Mouse (Mus musculus): ENCODE measurements at regions not wholly inside any gene's neighbourhood (a gene's known extent, or its start where the extent isn't known, plus 50 kb on each side); places are given as distances from the start of the nearest gene placed in this dataset.
A peak's percentile ranks its signal among the peaks of the same experiment; 100 is the strongest.

DNA sequence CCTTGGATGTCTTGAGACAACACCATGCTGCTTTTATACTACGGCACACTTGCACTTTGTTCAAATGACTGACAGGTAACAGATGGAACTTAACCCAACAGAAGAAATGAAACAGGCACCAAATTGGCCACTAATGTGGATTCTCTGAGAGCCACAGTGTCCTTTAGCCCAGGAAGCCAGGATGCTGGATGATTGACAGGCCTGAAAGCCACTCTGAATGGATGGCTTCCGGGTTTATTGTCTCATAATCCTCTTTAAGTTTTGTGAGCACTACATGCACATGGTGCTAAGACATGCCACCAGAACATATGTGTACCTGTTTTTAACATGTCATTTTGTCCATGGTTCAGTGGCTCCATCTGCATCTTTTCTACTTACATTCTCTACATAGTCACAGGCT lies 152.7 kb downstream of the Drd1 start:
- no peak for DNase-seq (ENCODE audit: low spot score)

DNA sequence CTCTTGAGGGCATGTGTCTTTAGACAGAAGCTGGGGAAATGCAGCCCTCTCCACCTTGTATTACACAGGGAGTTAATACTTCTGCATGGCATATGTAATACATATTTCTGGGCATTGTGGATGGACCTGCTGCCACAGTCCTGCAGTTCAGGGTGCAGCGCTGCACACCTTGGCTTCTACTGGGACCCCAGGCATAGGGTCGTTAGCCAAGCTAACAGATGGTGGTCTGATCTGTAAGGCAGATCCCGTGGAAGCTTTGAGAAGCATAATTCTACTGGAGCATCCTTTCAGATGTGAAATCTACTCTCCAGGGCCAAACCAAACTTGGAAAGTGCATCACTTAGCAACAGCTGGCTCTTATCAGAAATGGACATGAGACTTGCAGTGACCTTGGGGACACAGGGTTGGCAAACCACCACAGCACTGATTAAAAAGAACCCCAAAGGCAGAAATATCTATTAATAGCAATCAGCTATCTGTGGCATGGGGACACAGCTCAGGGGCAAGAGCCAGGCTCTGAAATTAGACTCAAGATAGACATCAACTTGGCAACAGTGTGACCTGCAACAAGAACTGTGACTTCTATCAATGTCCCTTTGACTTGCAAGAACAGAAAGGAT lies 155.0 kb downstream of the Drd1 start:
- no peak for DNase-seq (ENCODE audit: low spot score)

DNA sequence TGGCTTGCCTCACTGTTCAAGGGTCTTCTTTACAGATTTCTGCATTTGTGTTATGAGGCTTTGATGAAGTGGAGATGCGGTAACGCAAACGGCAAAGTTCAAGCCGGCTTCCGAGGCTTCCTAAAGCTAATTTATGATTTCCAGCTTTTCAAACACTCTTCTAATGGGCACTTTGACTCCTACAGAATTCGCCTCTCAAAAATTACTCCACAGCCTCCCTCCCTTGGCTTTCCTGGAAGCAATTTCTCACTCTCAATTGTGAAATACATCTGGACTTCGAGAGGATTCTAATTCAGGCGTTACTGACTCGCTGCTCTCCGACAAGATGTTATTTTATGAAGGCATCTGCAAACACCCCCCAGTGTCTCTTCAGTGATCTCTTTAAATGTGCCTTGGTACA lies 157.2 kb downstream of the Drd1 start:
- DNase-seq (ENCODE audit: low spot score): no peak

DNA sequence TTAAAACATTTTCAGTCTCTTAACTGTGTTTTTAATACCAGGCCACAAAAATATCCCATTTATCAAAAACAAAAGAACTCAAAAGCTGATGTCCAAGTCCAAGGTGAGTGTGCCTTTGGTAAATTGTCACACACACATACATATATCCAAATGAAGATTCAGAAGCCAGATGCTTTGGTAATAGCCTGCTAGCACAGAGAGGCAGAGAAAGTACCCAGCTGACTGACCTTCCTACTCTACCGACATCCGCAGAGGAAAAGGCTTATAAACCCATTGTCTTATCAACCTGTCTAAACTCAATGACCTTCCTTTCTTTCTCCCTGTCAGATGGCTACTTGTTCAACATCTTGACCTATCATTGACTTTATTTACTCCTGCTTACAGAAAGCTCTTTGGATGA lies 158.3 kb downstream of the Drd1 start:
- no peak for DNase-seq (ENCODE audit: low spot score)

DNA sequence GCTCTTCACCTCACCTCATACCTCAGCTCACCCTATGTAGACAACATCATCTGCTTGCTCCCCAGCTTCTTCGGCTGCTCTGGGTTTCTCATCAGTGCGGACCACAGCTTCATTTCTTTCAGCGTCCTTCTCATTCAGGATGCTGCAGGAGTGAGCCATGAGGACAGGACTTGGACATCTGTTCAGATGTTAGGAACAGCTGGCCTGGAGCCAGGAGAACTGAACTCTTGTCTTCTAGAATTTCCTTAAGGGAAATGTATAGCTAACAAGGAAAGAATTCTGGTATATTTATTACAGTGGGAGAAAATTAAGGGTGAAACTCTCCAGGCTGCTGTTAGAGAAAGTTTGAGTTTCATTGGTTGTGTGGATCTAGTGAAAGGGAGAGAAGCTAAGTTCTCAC lies 167.1 kb downstream of the Drd1 start:
- no peak for DNase-seq (ENCODE audit: low spot score)

DNA sequence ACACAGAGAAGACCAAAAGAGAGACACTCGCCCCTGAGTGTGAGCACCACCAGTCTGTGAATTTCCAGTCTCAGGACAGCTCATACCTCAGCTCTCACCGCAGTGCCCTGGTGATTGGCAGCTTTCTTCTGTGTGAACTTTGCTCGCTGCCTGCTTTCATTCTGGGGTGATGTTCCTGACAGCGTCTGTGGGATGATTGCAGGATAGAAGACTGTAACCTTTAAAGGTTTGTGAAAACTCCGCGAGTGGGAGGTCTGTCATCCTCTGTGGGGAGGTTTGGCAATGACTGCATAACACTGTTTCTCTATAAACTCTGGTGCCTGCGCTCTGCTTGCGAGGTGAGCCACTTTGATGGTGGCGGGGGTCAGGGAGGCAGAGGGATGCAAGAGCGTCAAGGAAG lies 169.7 kb downstream of the Drd1 start:
- DNase-seq (ENCODE audit: low spot score): no peak

DNA sequence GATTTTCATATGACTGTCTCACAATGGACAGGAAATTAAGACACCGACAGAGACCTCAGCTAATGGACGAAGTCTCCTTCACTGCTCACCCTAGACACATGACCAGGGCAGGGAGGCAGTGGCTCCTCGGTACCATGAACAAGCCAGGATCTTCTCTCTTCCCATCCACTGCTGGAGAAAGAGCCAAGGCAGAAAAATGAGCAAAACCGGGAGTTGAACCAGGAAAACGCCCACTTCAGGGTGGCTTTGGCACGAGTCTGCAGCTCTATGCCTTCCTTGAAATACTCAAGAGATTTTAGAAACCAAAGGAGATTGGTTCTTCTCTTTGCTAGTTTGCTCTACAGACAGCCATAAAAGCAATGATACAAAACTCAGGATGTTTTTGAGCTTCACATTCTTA lies 172.3 kb downstream of the Drd1 start:
- no peak for DNase-seq (ENCODE audit: low spot score)

DNA sequence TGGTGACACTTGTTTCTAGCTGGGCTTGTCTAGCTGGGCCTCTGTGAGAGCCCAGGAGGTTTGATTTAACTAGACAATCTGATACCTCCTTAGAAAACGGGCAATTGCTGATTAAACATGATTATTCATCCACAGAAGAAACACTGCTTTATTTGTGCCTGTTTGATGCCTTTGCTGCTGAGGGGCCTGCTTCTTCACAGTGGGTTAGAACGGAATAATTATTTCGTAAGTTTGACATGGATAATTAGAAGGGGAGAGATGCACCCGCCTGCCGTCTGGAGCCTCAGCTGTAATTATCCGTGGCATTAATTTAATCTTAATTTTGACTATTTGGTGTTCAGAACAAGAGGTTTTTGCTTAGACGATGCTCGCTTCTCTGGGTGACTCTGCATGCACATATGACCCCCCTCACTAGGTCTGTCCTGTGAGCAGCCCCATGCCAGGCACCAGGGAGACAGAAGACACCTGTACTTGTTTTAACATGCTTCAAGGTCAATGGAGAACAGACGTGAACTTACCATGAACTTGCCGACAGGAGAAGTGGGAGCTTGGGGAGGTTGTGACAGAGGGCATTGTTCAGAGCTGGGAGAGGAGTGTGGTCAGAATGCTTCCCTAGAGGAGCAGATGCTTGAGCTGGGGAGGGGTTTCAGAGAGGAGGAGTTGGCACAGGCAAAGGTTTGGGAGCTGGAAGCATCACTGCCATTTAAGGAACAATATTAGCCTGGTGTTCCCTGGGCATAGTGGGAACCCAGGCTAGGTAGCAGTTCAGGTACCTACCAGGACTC lies 174.8 kb downstream of the Drd1 start:
- DNase-seq (ENCODE audit: low spot score): no peak

DNA sequence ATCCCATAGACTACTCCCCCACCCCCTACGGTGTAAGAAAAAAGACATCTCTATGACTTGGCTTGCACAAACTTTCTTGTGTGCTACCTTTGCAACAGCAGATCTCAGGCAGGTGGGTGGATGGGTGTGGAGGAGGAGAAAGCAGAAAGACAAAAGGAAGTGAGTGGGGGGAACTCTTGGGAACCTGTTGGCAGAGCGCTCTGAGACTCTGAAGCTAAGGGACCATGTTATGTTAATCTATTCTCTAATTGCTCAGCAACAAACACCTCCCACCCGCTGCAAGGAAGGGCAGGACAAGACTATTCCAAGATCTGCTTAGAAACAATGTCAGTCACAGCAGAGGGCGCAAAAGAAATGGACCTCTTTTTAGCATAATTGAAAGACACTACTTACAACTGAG lies 180.0 kb downstream of the Drd1 start:
- no peak for DNase-seq (ENCODE audit: low spot score)

DNA sequence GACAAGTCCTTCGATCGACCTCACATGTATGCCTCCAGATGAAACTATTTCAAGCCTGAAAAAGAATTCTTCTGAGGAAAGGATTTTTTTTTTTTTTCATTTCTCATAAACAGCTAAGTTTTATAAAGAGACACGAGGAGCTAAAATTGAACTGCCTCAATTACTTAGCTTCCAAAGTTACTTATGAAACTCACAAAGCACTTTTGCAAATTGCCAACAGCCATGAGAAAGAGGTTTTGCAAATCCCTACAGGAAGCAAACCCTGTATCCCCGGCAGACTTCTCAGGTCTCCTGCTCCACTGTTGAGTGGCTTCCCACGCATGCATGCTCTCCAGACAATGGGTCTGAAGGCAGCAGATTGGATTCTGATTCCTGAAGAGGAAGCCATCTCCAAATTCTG lies 190.2 kb downstream of the Drd1 start:
- no peak for DNase-seq (ENCODE audit: low spot score)

DNA sequence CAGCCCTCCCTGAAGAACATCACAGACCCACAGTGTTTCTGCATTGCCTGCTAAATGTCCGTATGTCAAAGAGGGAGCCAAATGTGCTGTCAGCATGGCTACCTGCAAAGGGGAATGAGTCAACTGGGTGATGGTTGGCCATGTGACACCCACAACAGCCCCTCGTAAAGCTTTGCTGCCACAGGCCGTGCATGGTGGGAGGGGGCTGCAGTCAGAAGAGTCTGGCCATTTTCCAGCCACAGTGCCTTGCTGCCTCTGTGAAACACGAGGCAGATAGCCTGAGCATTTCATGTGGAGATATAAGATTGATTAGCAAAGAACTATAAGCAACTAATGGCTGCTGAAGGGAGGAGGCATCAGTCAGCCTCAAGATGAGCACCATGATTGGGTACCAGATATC lies 193.2 kb downstream of the Drd1 start:
- no peak for DNase-seq (ENCODE audit: low spot score)

DNA sequence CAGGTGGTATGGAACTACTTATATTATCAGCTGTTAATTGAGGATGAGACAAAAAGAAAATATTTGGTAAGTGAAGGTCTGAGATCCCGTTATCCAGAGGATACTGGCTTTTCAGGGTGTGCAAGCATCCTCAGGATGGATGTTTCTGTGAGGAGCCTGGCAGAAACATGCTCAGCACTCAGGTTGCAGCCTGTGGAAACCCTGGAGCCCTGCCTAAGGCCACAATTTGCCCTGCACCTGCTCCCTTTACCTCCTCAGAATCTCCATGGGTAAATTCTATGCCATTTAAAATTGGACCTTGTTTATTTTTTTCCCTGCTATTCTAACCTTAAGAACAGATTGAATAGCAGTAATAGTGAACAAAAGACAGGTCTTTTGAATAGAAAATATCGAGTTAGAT lies 201.3 kb downstream of the Drd1 start:
- no peak for DNase-seq (ENCODE audit: low spot score)

DNA sequence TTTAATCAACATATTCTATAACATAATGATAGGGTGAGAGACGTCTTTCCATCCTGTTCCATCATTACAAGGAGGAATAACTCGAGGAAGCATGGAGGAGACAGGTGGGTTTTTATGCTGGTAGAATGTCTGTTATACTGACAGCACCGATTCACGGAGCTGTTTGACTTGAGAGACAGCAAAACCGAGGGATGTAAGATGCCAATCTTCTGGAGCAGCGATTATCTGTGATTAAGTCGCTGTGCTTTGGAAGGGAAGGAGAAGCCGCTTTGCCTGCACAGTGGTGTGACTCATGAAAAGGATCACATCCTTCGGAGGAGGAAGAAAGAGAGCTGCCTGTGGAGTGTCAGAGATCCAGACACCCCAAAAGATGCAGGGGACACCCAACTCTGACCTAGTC lies 205.4 kb downstream of the Drd1 start:
- DNase-seq (ENCODE audit: low spot score): no peak

DNA sequence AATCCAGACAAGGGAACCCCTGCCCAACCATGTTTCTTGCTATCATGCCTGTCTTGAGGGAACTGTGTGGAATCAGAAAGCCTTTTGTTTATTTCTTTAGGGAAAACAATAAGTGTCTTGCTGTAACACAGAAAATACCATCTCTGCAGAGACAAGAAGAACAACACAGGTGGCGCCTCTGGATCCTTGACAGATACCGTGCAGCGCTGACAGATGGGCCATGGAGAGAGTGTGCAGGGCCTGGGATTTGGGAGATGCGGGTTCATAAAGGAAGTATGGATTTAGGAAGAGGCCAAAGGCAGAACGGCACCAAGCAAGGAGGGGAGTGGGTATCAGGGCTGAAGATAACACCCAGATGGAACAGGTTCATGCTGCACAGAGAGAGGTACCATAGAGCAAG lies 209.3 kb downstream of the Drd1 start:
- DNase-seq (ENCODE audit: low spot score): no peak

DNA sequence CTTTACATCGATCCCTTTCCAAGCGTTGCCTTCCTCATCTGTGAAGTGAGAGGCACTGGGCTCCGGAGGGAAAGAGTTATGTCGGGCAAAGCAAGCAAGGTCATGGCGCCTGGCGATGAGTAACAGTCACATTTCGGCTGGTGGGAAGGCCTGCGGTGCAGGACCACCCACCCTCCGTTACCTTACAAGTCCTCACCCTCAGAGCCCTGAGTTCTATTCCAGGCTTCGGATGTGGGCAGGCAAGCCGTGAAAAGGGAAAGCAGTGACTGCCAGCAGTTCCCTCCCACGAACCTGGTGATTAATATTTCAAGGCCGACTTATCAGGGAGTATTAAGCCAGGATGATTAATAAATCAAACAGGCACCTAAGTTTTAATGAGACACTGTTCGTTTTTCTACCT lies 209.7 kb downstream of the Drd1 start:
- peak; percentile 8 for DNase-seq (ENCODE audit: low spot score)

DNA sequence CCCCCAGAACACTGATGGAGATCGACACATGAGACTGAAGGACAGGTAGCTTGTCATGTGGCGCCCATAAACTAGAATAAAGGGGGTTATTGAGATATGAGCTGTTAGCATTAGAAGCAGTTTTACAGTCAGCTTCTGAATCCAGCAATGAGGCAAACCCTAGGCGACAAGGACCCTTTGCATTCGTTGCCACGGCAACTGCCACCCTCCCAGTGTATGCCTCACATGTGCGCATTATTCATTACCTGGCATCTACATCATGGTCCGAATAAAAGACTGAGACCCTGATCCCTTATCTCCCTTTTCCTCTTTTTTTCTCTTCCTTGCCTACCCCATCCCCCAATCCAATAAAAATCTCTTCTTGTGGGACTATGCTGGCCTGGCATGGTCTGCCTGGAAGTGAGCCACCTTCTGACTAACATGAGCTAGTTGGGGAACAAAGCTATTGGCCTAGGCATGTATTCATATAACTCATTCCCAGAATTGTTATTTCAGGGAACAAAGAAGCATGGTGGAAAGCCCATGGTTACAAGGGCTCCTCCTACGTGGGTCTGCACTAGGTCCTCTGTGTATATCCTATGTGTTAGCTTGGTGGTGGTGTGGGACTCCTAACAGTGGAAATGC lies 229.4 kb downstream of the Drd1 start:
- DNase-seq (ENCODE audit: low spot score): no peak

DNA sequence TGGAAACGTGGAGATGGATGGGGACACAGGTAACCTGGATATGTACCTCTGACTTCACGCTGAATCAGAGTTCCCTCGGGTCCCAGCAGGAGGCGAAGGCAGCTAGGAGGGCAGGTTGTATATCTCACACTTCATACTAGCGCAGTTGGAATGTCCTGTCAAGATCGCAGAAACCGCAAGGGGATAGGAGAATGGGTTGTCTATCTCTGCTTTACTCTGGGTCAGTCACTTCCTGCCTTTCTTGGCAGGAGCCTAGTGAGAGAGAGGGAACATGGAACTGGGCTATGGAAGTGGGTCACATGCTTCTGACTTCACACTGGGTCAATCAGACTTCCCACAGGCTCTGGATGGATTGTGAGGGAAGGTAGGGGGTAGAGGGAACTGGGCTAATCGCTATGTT lies 233.4 kb downstream of the Drd1 start:
- DNase-seq (ENCODE audit: low spot score): no peak

DNA sequence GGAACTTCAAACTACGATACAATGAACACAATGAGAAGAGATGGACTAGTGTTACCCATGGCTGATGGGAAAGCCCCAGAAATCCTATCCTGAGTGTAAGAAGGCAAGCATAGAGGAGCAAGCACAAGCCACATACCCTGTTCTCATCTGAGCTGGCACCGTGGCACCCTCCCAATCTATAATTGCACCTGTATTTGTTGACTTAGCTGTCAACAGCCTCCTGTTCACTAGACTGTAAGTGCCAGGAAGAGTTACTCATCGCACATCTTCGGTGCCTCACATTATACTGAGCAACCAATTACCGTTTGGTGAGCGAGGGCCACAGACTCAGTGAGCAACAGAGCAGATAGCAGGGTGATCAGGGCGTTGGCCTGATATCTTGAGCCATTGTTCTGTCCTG lies 239.9 kb downstream of the Drd1 start:
- no peak for DNase-seq (ENCODE audit: low spot score)

DNA sequence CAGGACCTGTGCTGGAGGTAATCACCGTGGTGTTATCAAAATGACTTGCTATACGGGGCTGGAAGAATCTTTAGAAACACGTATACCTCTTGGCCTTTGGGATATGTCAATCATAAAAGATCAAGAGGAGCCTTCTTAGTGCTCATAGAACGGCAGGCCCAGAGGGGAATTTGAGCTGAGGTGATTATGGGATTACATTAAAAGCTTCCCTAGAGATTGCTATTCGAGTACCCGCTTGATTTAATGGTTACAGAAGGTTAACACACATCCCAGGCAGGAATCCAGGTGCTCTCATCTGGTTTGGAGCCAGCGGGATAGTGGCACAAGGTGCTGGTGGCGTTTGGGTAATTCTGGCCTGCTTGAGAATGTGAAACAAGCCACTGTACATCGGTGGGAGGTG lies 241.4 kb downstream of the Drd1 start:
- DNase-seq (ENCODE audit: low spot score): no peak

DNA sequence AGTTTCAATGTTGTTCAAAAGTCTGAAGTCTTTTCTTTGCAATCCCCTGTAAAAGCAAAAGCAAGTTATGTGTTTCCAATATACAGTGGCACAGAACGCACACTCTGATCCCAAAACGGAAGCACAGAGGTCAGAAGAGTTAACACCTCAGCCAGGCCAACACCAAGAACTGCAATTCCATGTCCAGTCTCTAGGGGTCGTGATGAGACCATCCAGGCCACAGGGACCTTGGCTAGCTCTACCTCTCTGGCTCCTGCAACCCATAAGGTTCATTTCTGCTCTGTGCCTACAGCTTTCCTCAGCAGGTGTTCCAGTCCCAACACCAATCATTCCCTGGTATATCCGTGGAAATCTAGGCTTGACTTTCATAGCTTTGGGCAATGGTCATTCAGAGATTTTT lies 243.6 kb downstream of the Drd1 start:
- DNase-seq (ENCODE audit: low spot score): no peak

DNA sequence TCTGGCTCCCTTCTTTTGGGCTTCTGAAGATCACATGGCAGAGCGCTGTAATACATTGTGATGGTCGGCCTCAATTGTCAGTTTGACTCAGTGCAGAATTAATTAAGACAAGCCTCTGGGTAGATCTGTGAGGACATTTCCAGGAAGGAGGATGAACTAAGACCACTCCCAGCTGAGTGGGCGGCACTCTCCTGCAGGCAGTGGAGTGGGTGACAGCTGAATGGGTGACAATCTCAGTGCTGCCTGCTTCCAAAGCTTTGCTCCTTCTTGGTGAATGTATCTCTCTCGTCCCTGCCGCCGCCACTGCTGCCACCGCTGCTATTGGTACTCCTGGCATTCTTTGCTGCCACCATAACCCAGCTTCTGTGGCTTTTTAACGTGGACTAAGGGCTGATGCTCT lies 244.4 kb downstream of the Drd1 start:
- DNase-seq (ENCODE audit: low spot score): no peak

DNA sequence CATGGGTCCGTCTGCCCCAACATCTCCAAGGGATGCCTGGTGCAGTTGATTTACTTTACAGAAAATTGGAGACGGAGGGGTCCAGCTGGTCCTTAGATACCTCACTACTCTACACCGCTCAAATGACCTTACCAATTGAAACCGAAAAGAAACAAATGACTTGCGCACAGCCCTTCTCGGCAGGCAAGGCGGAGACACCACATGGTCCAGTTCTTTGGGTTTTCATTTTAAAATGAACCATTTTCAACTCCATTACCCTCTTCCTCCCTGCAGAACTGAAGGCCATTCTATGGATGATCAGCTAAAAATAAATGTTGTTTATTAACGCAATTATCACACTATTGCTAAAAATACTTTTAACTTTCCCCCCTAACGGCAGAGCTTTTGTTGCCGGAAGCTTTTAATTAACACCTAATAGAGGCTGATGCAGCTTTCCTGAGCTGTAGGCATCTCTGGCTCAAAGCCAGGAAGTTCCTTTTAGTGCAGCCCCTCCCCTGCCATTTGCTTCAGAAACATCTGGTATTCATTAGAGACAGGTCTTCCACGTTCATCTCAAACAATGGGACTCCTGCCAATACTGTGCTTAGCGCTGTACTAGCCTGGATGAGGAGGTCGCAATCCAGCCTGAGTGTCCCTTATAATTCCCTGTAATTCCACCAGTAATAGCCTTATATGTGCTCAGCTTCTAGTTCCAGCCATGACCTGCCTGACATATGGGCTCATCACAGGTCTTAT lies 247.5 kb downstream of the Drd1 start:
- no peak for DNase-seq (ENCODE audit: low spot score)

DNA sequence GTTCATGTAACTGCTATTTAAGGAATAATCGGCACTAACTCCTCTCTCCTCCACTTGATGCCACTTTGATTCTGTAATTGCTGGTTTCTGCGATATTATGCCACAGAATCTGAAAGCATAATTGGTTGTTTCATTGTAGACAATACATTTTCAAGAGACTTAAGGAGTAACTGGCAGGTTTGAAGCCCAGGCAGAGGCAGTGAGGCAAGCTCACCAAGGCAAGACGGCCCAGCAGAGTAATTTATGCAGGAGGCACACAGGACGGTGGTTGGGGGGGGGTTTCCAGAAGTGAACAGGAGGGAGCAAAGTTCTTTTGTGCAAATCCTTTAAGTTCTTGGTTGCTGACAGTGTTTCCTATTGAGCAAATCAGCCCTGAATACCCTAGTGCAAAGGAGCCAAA lies 249.6 kb downstream of the Drd1 start:
- no peak for DNase-seq (ENCODE audit: low spot score)

All from layer of hippocampus, adult 9-10 months (tissue).